Mouse (Mus musculus): Measurements from ENCODE around the gene Mrpl54.
A peak's percentile ranks its signal among the peaks of the same experiment; 100 is the strongest.

Mrpl54 gene

GRCm38 (mm10) chr10:81266211-81267105, at the start of gene Mrpl54, which contains the start of gene Apba3:
Mrpl54 (minus strand) TSS chr10:81266934.
Apba3 (plus strand) TSS chr10:81266960.
- peak; percentile 95 to 97 for DNase-seq (ENCODE audit: low spot score in 2 of 2)

GRCm38 (mm10) chr10:81315587-81315986, 48.9 kb upstream of the Mrpl54 start:
- no peak for DNase-seq (ENCODE audit: low spot score in 2 of 2)

- DNase-seq (ENCODE audit: low spot score in 2 of 2) = no peak
These were observed 47.5 kb upstream of the Mrpl54 start for GRCm38 (mm10) chr10:81314201-81314600.

- DNase-seq (ENCODE audit: low spot score in 2 of 2) = no peak
These were observed 46.8 kb upstream of the Mrpl54 start for GRCm38 (mm10) chr10:81313581-81313980.

GRCm38 (mm10) chr10:81309571-81309970, 42.8 kb upstream of the Mrpl54 start:
- DNase-seq (ENCODE audit: low spot score in 2 of 2) = no peak

- DNase-seq (ENCODE audit: low spot score in 2 of 2) = no peak
These were observed 40.3 kb upstream of the Mrpl54 start for GRCm38 (mm10) chr10:81306837-81307682.

- no peak for DNase-seq (ENCODE audit: low spot score in 2 of 2)
These were observed 39.5 kb upstream of the Mrpl54 start for GRCm38 (mm10) chr10:81306173-81306668.

- no peak for DNase-seq (ENCODE audit: low spot score in 2 of 2)
These were observed 38.9 kb upstream of the Mrpl54 start for GRCm38 (mm10) chr10:81305663-81306062.

- peak; percentile 37 to 75 for DNase-seq (ENCODE audit: low spot score in 2 of 2)
These were observed 38.0 kb upstream of the Mrpl54 start for GRCm38 (mm10) chr10:81304597-81305238.

GRCm38 (mm10) chr10:81303761-81304160, 37.0 kb upstream of the Mrpl54 start:
- peak; percentile 52 to 68 for DNase-seq (ENCODE audit: low spot score in 2 of 2)

- DNase-seq (ENCODE audit: low spot score in 2 of 2) = no peak
These were observed 36.5 kb upstream of the Mrpl54 start for GRCm38 (mm10) chr10:81303258-81303657.

- DNase-seq (ENCODE audit: low spot score in 2 of 2) = no peak
These were observed 36.1 kb upstream of the Mrpl54 start for GRCm38 (mm10) chr10:81302781-81303218.

- no peak for DNase-seq (ENCODE audit: low spot score in 2 of 2)
These were observed 35.6 kb upstream of the Mrpl54 start for GRCm38 (mm10) chr10:81302288-81302687.

- DNase-seq (ENCODE audit: low spot score in 2 of 2) = no peak
These were observed 34.6 kb upstream of the Mrpl54 start for GRCm38 (mm10) chr10:81301321-81301720.

- DNase-seq (ENCODE audit: low spot score in 2 of 2) = no peak
These were observed 33.7 kb upstream of the Mrpl54 start for GRCm38 (mm10) chr10:81300352-81300907.

- no peak for DNase-seq (ENCODE audit: low spot score in 2 of 2)
These were observed 33.0 kb upstream of the Mrpl54 start for GRCm38 (mm10) chr10:81299585-81300351.

GRCm38 (mm10) chr10:81298369-81299100, 31.8 kb upstream of the Mrpl54 start:
- peak; percentile 51 to 58 for DNase-seq (ENCODE audit: low spot score in 2 of 2)

- DNase-seq (ENCODE audit: low spot score in 2 of 2) = peak; percentile 66 to 70
These were observed 31.1 kb upstream of the Mrpl54 start for GRCm38 (mm10) chr10:81297845-81298244.

- DNase-seq (ENCODE audit: low spot score in 2 of 2) = peak; percentile 63 to 67
These were observed 30.5 kb upstream of the Mrpl54 start for GRCm38 (mm10) chr10:81297246-81297645.

- DNase-seq (ENCODE audit: low spot score in 2 of 2) = no peak
These were observed 28.5 kb upstream of the Mrpl54 start for GRCm38 (mm10) chr10:81295185-81295584.

Data from thymus, postnatal 10 days (tissue).